Mouse (Mus musculus): ENCODE measurements at regions not wholly inside any gene's neighbourhood (a gene's known extent, or its start where the extent isn't known, plus 50 kb on each side); places are given as distances from the start of the nearest gene placed in this dataset.
"Not testable (repeated sequence)": the region's sequence is repeated elsewhere in the genome, so short reads cannot be mapped to it uniquely, and the experiment has no call there.

DNA sequence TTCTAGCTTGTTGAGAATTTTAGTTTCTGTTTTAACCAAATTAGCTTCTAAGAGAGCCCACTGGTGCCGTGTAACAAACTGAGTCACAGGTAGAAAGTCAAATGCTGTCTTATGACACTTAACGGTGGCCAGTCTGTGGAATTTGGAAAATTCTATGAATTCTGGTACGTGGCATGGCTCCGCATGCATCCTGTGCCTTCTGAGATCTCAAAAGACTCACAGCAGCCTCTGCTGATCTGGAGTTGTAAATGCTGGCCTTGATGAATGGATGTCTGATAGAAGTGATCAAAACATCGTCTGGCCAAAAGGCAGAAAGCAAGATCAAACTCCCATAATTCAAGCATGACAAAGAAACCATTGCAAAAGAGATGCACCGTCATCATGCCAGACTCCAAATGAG lies 381.5 kb downstream of the Fbxo8 start:
- no peak for DNase-seq

DNA sequence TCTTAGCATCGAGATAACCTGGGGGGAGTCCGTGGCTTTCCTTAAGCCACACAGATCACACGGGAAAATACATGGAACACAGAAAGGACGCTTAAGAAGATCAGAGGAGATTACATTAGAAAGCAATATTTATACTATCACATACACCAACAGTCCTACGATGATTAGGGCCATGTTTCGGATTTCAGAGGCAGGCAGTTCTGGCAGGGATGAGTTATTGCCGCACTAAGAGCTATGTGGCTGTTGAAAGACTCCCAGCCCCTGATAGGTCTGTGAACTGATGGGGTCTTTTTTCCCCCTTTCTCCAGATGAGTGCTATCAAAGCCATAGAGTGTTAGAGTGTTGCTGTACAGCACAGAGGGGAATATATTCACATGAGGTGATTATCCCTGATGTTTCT lies 358.6 kb upstream of the Hand2 start:
- no peak for DNase-seq

DNA sequence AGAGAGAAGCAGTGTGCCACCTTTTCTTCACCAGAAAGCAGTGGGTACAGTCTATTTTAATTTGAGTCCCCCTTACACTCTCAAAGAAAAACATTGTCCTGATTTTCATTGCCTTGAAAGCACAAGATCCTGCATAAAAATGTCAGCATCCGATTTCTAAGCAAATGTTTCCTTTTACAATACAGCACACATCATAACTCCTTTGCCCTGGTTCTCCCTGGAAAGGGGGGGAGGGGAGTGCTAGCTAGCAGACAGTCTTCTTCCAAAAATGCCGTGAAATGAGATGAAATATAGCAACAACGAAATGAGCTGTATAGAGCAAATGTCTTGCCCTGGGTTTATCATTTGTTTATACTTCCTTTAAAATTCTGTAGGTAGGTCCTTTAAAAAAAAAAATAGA lies 350.5 kb upstream of the Hand2 start:
- no peak for DNase-seq

DNA sequence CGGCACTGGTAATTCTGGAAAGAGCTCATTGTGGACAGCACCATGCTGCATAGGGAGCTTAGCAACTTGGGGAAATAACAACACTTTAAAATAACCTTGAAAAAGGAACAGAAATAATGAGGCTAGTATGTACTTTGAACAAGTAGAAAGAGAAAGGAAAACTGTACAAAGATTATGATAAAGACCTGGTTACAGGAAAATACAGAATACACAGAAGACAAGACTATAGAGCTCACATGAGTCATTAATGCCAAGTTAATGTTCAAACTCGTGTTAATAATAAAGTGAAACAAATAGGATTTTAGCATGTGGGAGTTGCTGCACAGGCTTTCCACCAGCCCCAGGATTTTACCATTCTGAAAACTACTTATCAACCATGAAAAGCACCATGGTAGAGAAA lies 341.8 kb upstream of the Hand2 start:
- DNase-seq: peak; percentile 1

DNA sequence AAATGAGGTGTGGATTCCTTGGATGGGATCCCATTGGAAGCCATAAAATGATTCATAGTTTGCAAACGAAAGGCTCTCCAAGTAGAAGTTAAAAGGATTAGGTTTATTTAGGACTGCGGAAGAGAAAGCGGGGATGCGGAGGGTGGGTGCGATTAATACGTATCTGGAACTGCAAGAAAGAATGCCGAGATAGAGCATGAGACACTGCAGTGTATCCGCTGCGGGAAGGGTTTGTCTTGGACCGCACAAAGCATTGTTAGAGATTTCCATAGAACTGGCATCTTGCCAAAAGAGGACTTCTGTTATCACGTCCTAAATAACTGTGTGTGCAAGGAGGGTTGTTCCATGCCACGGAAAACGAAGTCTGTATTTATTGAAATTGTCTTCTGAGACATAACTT lies 341.4 kb upstream of the Hand2 start:
- no peak for DNase-seq

DNA sequence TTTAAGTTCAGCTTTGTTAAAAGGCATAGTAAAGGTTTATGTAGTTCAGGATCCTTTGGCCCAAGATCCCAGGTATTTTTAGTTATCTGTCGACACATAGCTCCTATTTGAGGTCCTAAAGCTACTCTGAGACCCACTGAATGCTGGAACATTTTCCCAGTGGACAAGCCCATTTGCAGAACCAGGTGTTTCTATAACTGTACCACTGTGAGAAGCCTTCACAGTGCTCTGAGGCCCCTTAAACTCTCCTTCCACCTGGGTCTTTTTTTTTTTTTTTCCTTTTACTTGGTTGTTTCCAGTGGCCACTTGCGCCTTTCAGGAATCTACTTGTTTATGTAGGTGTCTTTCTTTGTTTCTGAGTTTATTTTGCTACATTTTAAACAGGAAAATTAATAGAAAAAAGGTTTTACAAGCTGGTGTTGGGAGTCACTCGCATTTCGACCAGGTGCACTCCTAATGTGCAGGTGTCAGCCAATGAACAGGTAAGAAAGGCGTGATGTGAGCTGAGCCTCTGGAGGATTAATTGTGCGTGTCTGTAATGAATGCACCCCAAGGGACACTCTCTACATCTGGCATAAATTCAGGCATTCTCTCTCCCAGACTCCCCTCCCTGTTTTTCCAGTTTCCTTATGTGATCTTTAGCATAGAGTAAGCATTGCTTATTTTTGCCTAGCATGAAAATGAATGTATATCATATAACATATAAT lies 310.3 kb upstream of the Hand2 start:
- DNase-seq: no peak

DNA sequence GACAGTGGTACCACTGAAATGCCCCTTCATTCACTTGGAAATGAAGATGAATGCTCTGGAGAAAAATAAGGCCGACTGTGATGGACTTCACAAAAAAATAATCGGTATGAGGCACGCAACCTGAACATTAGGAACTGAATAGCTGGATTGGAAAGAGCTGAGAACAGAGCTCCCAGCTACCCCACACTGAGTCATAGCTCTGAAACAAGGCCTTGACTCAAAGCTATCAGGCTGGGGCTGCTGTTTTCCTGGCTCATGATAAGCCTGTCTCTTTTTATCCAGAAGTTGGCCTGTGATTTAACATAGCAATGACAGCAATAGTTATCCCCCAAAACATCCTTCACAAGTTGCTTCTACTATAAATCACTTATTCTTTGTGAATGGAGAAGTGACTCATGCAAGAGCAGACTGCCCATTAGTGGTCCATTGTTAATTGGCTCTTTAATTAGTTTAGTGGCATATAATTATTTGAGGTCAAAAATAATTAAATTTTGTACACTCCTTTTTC lies 306.9 kb upstream of the Hand2 start:
- no peak for DNase-seq

DNA sequence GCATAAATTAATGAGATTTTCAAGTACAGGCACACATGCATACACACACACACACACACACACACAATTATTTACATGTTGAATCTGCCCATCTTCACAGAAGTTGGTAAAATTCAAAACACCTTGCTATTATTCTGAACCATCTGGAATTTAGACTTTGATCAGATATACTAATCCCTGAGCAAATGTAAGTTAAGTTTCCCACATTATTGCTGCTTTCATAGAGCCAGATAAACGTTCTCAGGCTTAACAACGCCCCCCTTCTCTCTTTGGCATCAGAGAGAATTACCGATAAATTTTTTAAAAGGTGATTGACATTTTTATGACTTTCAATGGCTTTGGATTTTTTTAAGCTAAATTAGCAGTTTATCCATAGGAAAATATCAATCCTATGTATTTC lies 304.5 kb upstream of the Hand2 start:
- DNase-seq: no peak

DNA sequence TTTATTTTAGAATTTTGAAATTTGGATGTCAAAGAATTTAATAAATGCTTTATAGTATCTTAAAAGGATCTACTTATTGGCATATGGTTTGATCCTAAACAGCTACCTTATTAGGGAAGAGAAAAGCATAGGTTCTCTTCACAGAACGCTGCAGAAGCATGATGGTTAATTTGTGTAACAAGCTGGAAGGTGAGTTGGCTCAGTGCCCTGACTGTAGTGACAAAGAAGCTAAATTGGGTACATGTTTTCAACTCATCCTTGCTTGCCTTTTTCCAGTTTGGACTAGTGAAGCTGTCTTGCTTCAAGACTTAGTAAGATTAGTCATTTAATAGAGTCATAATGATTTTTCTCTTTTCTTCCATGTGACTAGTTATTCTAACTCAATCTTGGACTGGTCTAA lies 292.7 kb upstream of the Hand2 start:
- DNase-seq: not testable (repeated sequence)

DNA sequence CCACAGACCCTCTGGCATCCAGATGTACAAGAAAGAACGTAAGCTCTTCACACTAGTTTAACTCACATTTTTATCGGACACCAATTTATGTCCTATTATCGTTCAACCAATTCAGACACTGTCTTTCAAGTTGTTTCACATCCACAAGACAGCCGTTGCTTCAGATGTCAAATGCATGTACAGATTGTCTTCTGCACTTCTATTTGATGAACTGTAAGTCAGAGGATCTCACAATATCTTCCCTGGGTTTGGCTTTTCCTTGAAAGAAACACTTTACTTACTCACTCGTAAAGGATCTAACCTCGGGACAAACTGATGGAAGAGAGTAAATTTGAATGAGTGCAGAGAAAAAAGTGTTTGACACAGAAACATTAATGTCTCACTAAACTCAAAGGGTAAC lies 272.3 kb upstream of the Hand2 start:
- DNase-seq: no peak

DNA sequence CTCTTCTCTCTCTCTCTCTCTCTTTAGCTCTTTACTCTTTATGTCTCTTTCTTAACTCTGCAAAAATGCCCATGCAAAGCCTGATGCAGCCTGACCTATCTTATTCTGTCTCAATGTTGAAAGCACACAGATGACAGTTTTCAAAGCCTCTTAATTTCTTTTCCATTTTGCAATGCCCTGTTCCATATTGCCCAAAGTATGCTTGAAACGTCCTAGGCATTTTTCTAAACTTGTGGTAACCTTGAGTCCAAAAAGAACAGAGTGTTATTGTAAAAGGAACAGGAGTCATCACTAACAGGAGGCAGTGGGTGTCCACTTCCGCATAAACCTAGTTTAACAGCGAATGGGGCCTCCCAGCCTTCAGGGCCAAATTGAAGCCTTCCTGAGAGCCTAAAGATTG lies 271.9 kb upstream of the Hand2 start:
- DNase-seq: no peak

DNA sequence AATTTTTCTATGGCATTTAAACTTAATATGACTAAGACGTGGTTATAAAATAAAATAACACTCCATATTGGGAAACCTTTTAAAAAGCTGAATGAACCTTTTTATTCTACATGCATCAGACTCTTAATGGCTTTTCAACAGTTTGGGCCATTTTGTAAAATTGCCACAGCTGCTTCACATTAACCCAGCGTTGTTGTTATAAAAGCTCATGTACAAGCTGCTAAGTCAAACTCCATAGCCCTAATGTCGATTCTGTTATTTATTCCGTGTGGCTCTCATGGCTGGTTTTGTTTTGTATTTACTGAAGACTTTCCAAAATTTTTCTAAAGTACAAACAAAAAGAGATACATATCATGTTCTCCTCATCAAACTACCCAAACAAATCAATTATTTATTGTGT lies 268.1 kb upstream of the Hand2 start:
- DNase-seq: no peak

DNA sequence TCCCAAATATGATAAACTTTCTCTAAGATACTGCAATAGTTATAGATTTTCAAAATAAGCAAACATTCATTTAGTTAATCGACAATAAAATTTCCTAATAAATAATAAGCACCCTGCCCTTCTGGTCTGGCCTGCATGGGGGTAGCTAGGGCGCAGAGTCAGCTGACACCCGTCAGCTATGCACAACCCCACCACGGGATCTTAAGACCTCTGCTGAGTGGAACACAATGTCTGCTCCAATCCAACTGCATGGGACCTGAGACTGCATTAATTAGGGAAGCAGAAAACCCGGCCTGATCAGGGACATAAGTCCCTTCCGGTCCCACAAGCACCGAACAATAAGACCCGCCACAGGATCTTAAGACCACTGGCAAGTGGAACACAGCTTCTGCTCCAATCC lies 243.8 kb upstream of the Hand2 start:
- no peak for DNase-seq

DNA sequence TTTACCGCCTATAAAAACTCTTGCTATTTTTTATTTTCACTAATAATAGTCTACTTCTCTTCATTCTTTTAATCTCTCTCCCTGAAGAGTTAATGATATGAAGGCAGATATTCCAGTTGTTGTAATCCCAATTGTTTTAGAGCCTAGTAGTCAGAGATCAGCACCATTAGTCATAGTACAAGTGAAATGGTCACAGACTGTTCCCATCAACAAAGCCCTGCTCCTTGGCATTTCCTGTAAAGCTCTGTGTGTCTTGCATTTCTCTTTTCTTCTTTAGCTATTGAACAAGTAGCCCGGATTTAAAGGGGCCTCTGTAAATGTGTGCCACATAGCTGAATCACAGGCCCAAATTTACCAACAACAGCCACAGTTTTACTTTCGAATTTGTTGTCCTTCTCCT lies 234.0 kb upstream of the Hand2 start:
- no peak for DNase-seq

DNA sequence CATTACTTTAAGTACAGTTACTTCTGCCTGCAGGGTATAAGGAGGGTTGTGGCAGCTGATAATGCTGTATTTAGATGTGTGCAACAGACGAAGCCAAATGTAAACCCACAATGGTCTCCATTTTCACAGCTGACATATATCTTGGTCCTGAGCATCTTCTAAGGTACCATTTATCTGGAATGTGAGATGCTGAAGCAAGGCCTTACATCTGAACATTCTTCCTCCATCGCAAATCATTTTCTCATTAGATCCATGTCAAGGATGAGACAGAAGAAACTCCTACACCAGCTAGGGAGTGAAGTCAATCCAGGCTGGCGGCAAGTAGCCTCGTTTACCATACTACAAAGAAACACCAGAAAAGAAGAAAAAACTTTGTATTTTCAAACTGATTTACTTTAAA lies 228.4 kb upstream of the Hand2 start:
- DNase-seq: no peak

DNA sequence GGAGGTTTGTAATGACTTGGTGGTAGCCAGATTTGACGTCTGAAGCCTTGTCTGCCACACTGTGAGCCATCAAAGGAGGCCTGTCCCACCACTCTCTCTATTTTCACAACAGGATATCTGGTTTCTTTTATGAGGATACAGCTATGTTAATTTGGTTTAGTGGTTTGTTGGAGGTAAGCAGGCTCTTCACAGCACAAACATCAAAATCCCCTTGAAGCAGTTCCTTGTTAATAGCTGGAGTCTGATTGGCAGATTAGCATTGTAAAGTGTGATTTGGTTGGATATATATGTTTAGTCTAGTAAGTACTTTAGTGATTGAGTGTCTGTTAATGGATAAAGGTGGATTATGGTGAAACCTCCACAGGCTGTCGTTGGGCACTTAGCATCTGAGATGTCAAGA lies 225.6 kb upstream of the Hand2 start:
- no peak for DNase-seq

DNA sequence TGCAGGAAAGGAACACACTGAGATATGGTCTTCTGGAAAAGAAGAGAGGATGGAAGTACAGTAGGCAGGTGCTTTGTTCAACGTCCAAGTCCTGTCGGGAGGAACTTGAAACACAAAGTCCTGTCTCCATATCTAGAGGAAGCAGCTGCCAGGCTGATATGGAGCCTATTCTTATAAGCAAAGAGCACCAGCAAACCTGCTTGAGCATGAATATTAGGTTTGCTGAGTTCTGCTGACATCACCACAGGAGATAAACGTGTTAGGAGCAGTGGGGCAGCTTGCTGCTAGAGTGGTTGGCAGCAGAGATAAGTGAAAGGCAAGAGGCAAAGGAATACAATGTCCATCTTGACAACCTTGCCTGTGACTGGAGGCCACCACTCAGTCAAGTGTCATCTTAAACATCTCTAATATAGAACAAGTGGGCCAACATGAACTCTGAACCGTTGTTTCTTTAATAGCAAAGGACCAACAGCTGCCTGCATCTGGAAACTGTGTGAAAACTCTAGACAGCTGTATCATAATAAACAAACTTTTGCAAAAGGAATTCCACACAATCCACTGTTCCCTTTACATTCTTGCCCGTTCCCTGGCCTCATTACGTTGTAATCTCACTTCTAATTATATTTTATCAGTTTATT lies 209.9 kb upstream of the Hand2 start:
- DNase-seq: not testable (repeated sequence)

DNA sequence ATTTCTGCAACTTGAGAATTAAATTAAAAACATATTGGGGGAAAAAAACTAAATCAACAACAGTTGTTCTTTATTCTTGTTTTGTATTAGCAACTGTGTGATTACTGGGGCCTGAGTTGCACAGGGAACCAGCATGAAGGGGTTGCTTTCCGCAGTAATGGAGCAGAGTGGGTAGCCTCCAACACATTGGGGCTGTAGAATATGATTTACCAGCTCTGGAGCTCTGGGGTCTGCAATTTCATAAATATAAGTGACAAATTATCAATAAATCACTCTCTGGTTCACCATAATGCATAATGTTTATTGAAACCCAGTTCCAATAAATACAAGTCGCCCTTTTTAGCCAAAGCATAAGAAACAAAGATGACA lies 209.4 kb upstream of the Hand2 start:
- no peak for DNase-seq

DNA sequence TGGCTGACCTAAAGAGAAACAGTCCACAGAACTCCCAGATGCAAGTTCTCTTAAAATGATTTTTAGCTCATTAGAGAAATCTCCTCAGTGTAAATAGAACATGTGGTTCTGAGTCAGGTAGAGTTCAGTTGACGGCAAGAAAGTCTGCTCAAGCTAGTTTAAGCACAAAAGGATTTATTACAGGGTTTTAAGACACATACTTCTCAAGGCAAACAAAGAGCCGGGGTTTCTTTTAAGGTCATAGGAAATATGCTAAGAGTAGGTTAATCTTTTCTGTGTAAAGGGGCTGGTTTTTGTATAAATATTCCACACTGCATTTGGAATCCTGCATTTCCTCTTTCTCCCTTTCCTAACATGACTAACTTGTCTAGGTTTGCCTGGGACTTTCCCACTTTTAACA lies 206.9 kb upstream of the Hand2 start:
- no peak for DNase-seq

DNA sequence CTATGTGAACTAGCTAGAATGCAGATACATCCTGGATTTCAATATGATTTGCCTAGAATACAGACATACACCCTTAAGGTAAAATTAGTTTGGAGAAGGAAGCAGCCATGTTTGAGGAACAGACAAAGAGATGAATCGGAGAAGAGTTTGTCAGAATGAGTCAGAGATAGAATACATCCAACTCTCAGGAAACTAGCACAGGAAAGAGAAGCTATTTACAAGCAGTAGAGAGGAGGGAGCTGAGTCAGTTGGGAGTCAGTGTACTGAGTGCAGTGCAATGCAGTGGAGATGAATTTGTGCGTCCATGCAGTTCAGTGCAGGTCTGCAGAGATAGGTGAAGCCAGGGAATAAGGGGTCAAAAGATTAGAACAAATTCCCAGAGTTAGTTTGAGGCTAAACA lies 205.5 kb upstream of the Hand2 start:
- DNase-seq: no peak

DNA sequence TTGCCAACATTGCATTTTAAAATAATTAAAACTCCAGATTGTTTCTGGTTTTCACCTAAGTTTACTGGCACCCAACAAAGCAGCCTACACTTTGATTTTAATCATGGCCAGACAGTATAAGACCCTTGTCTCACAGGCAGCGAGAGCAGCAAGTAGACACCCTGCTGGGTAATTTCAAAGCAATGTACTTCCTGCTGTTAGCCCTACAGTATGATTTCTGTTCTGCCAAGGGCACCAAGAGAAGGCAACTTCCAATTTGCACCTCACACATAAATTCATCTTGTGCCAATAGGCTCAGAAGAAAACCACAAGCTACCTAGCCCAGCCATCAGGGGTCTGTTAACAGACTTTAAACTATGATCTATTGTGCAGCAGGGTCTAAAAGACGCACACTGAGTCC lies 186.7 kb upstream of the Hand2 start:
- no peak for DNase-seq

DNA sequence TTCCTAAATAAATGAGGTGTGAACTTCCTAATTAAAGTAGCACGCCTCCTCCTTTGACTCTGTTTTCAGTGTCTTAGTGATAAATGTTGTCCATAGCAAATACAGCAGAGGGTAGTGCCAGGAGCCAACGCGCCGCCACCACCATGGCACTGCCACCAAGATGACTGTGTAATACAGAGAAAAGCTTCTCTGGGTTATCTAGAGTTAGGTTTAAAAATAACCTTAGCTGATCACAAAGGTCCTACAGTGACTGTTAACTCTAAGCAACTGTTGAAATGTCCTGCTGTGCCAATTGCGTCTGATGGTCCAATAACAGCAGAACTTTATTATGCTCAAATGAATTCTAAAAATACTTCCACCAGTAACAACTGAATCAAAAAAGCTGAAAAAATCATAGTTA lies 186.1 kb upstream of the Hand2 start:
- no peak for DNase-seq

DNA sequence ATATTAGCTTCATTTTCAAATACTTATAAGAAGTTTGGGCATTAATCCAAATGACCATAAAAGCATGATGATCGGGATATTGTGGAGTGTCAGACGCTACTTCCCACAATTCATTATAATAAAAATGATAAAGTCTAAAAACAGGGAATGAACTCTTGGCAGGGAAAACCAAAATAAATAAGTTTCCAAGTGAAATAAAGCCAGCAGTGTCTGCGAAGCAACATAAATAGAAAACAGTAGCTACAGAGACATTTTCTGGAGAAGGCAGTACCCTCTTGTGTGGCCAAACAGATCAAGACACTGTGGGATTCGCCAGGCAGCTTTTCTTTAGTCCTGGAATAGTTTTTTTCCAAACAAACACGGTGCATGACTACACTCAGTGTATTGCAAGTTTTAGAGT lies 172.7 kb upstream of the Hand2 start:
- DNase-seq: no peak

DNA sequence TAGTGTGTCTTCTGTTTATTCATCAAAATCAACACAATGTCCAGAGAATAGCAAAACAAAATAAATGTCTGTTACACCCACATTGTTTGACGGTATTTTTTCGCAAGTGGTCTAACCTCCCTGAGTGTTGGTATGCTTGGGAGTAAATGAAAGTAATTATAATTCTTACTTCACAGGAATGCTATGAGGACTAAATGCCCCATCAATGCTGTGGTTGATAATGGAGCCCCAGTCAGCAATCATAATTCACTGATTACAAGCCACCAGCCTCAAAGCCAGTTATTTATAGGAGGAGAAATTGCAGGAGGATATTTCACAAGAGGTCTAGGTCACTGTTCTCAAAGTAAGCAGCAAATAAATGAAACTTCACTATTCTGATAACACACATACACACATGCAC lies 129.6 kb upstream of the Hand2 start:
- DNase-seq: no peak

DNA sequence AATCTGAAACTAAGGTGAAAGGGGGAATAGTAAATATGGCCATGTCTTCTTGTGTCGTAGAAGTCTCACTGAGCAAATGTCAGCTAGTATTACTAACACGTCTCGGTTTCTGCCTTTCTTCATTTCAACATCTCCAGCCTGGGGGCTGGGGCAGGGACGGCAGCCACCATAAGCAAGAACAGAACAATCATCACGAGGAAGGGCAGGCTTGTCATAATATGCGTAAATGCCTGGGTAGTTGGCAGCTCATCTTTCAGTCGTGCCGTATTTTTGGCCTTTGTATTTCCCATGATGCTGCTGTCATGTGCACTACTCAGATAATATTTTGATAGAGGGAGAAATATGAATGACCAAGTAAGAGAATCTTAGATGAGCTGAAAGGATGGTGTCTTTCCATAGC lies 120.5 kb upstream of the Hand2 start:
- no peak for DNase-seq

Data from kidney, adult 9 months (tissue).